Mouse (Mus musculus): ENCODE data around the gene Slc35f6. TPM values are rescaled to one million over a fixed set of nuclear protein-coding genes. Genes with fewer than 3 reads are reported as not detected.
A peak's percentile ranks its signal among the peaks of the same experiment; 100 is the strongest.
"Not testable (repeated sequence)": the region's sequence is repeated elsewhere in the genome, so short reads cannot be mapped to it uniquely, and the experiment has no call there.

The Slc35f6 gene
- polyA plus RNA-seq, 1 experiment, result 56.5 TPM

DNA sequence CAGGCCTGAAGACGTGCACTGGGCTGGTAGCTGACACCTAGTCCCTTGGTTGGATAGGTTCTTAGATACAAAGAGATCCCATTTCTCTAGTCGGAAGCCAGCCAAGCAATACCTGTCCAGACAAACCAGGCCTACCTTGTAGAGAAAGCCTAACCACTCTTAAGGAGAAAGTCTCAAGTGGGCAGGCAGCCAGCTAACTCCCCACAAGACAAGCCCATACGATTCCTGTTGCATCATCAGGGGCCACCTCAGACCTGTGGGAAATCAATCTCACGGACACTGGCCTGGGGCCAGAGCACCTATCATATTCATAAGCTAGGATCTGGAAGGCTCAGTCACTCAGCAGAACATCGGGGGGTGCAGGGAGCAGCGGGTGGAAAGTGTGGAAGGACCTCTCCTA lies 5.5 kb downstream of the Slc35f6 start:
- no peak for DNase-seq (ENCODE audit: extremely low spot score in 1 of 2, low spot score in 1 of 2)

GRCm38 (mm10) chr5:30655042-30655441 lies 7.3 kb downstream of the Slc35f6 start:
- no peak for DNase-seq (ENCODE audit: extremely low spot score in 1 of 2, low spot score in 1 of 2)

GRCm38 (mm10) chr5:30655526-30656195 lies 7.9 kb downstream of the Slc35f6 start:
- DNase-seq (ENCODE audit: extremely low spot score in 1 of 2, low spot score in 1 of 2), result no peak

DNA sequence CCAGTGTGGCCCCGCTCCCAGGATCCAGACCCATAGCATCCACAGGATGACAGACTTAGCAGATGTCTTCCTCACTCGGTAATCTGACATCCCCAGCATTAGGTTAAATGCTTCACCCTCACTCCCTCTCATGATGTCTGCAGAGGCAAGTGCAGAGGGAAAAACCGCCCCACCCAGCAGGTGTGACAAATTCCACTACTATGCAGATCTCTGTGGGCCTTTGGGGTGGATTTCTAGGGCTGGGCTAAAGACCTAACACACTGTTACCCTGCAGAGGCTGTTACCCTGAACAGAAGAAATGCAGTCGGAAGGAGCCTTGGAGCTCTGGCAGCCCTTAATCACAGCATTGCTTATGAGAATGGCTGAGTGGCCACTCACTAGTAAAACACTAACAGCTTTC lies 11.3 kb downstream of the Slc35f6 start:
- no peak for DNase-seq (ENCODE audit: extremely low spot score in 1 of 2, low spot score in 1 of 2)

DNA sequence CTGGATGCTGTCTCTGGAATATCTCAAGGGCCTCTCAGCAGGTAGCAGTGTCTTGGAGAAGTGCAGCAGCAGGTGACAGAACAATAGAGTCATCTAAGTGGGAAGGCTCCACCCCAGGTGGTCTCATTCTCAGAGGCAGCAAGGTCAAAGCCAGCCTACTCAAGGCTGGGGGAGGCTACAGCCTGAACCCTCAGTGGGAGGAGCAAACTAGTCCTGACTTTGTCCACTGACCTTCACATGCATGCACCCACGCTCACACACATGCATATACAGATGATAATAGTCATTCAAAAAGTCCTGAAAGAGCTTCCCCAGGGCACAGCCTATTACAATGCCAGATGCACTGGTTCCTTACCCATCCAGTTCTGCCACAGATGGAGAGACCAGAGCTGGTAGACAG lies 12.5 kb downstream of the Slc35f6 start:
- DNase-seq (ENCODE audit: extremely low spot score in 1 of 2, low spot score in 1 of 2), result no peak

GRCm38 (mm10) chr5:30660813-30661212 lies 13.1 kb downstream of the Slc35f6 start:
- DNase-seq (ENCODE audit: extremely low spot score in 1 of 2, low spot score in 1 of 2), result no peak

DNA sequence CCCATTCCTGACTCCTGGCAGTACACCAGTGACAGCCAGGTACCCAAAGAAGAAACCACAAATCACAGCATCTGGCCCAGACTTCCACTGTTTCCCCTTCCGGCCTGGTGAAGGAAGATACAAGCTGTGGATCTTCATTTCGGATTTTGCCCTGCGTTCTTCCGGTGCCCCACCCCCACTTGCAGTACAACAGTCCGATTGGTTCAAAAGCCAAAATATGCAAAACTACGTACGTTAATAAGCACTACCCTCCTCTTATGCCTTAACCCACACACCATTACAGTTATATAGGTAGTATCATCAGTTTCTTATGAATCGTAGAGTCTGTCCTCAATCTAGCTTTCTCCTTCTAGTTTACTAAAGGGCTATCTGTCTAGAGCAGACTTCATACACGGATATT lies 17.6 kb downstream of the Slc35f6 start:
- no peak for DNase-seq (ENCODE audit: extremely low spot score in 1 of 2, low spot score in 1 of 2)

GRCm38 (mm10) chr5:30665968-30666367 lies 18.2 kb downstream of the Slc35f6 start:
- peak; percentile 58 to 74 for DNase-seq (ENCODE audit: extremely low spot score in 1 of 2, low spot score in 1 of 2)

DNA sequence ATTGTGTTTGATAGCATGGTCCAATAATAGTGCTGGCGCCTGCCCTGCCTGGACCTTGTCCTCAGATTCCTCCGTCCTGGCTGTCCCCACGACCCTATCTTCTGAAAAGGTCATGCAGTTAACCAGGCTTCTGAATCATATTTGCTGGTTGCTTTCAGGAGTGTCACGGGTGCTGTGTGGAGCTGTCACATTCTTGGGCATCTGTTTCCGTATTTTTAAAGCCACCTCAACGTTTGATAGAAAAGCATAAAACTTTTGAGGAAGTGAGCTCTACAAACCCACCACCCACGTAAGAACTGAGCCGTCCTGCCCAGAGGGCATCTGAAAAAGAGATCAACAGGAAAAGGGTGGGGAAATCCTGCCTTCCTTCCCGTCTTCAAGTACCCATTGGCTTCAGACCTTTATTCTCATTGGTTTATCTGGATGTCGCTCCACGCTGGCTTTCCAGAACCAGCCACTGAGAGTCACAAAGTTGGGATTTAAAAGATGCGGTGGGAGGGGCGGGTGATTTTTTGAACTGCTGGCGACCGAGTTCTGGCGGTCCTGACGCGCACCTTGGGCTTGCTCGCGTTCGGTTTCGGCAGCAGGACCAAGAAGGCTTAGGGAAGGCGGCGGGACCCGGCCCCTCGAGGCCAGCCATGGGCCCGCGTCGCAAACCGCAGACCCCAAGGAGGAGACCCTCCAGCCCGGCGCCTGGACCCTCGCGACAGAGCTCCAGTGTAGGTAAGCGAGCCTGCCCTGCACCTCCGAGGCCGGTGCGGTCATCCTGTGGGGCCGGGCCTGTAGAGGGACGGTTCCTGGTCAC lies 18.9 kb downstream of the Slc35f6 start, which contains the start of gene Cenpa:
Gene Cenpa, plus strand, starts transcription at position 387 of the 805 bp plus-strand sequence.
- peak; percentile 95 to 96 for DNase-seq (ENCODE audit: extremely low spot score in 1 of 2, low spot score in 1 of 2)

DNA sequence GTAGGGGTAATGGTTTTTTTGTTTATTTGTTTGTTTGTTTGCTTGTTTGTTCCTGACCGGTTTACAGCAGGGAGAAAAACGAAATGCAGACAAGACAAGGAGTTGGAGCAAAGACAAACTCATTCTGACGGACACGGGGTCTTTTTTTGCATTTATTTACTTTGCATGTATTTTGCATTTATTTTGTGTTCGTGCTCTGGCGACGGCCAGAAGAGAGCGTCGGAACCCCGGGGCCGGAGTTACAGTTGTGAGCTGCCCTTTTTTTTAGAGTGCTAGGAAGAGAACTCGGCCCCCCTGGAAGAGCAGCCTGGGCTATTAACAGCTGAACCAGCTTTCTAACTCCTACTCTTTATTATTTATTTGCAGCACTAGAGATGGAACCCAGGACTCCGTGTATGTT lies 19.5 kb downstream of the Slc35f6 start:
- no peak for DNase-seq (ENCODE audit: extremely low spot score in 1 of 2, low spot score in 1 of 2)

DNA sequence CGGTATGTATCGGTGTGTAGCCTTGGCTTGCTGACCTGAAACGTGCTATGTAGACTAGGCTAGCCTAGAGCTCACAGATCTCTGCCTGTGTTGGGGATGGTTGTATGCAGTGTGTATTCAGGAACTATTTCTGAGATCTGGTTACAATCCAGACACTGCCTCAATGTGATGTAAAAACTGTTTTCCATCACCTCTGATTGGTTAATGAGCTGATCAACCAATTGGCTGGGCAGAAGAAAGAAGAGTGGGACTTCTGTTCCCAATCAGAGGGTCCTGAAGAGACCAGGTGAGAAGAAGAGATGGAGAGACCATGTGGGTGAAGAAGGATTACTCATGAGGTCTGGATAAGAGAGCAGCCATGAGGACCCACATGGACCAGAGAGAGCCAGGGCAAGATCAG lies 20.0 kb downstream of the Slc35f6 start:
- DNase-seq (ENCODE audit: extremely low spot score in 1 of 2, low spot score in 1 of 2), result no peak

GRCm38 (mm10) chr5:30668637-30669495 lies 21.1 kb downstream of the Slc35f6 start:
- no peak for DNase-seq (ENCODE audit: extremely low spot score in 1 of 2, low spot score in 1 of 2)

DNA sequence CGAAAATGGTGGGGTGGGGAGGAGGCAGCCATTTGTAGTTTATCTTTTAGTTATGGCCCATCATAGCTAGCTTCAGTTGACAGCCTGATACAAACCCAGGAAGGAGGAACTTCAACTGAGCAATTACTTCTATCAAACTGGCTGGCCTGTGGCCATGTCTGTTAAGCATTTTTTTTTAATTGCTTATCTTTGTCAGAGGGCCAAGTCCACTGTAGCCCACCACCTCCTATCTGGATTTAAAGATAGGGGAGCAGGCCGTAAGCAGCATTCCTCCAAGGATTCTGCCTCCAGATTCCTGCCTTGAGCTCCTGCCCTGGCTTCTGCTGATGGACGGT lies 21.7 kb downstream of the Slc35f6 start:
- no peak for DNase-seq (ENCODE audit: extremely low spot score in 1 of 2, low spot score in 1 of 2)

- DNase-seq (ENCODE audit: extremely low spot score in 1 of 2, low spot score in 1 of 2), result no peak
Observed at GRCm38 (mm10) chr5:30670091-30670490, 22.4 kb downstream of the Slc35f6 start.

- DNase-seq (ENCODE audit: extremely low spot score in 1 of 2, low spot score in 1 of 2), result no peak
Observed at GRCm38 (mm10) chr5:30674001-30674400, 26.3 kb downstream of the Slc35f6 start.

GRCm38 (mm10) chr5:30676800-30677199 lies 29.1 kb downstream of the Slc35f6 start:
- no peak for DNase-seq (ENCODE audit: extremely low spot score in 1 of 2, low spot score in 1 of 2)

- DNase-seq (ENCODE audit: extremely low spot score in 1 of 2, low spot score in 1 of 2), result not testable (repeated sequence)
Observed at GRCm38 (mm10) chr5:30678069-30678468, 30.3 kb downstream of the Slc35f6 start.

DNA sequence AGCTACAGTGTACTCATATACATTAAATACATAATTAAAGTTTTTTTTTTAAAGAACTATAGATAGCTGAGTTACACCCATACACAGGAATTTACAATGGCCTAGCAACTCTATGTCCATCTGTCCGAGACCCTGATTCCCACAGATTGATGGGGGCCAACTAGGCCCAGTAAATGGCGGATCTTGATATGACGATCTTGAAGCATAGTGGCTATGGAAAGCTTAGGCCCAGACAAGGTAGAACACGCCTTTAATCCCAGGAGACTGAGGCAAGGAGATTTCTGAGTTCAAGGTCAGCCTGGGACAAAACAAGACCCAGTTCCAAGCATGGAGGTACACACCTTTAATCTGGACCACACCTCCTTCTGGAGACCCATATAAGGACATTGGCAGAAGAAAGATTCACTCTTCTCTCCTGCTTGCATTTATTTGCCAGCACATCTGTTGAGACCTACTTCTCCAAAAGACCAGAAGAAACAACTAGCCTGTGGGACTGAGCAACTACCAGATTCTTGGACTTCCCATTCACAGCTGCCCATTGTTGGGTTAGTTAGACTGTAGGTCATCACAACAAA lies 31.1 kb downstream of the Slc35f6 start:
- no peak for DNase-seq (ENCODE audit: extremely low spot score in 1 of 2, low spot score in 1 of 2)

DNA sequence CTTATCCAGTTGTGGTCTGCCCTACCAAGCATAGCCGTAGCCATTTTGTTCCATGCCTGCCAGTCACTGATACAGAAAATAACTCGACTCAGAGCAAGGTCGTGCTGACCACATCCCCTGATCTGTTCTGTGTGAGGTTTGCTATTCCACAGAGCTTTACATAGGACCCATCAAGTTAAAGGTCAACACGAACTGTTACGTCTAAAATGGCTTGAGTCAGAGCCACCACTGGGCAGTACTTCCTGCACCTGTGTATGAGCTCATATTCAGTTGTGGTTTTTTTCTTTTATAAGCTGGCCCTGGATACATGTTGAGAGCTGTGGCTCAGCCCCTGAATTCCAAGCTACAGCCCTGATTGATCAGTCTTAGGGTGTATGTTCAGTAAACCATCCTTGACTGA lies 31.9 kb downstream of the Slc35f6 start:
- no peak for DNase-seq (ENCODE audit: extremely low spot score in 1 of 2, low spot score in 1 of 2)

- no peak for DNase-seq (ENCODE audit: extremely low spot score in 1 of 2, low spot score in 1 of 2)
Observed at GRCm38 (mm10) chr5:30681970-30682369, 34.2 kb downstream of the Slc35f6 start.

Data from frontal cortex, adult 2 months (tissue).